Mouse (Mus musculus) cerebellum, postnatal 10 days (tissue): ENCODE measurements around the gene Gm3594.
A peak's percentile ranks its signal among the peaks of the same experiment; 100 is the strongest.
"Not testable (repeated sequence)": the region's sequence is repeated elsewhere in the genome, so short reads cannot be mapped to it uniquely, and the experiment has no call there.

Experiments used
- DNase-seq, 2 experiments: peaks; one replicate each; pipeline ENCODE4 v3.0.0; 2021; ENCODE audit warnings: mixed read lengths in 2 of 2

Gene Gm3594

GRCm38 (mm10) chr14:6444511-6444910, at the start of gene Gm3594:
Gene Gm3594, minus strand, starts transcription at chr14:6444611.
- not testable (repeated sequence) for DNase-seq

GRCm38 (mm10) chr14:6486331-6486730, 41.9 kb upstream of the Gm3594 start:
- DNase-seq = peak in 1 of 2 experiments; percentile 4

- not testable (repeated sequence) for DNase-seq
Observed at GRCm38 (mm10) chr14:6485541-6485940, 41.1 kb upstream of the Gm3594 start.

- DNase-seq = peak in 1 of 2 experiments; percentile 1
Observed at GRCm38 (mm10) chr14:6482126-6482525, 37.7 kb upstream of the Gm3594 start.

GRCm38 (mm10) chr14:6471856-6472255, 27.4 kb upstream of the Gm3594 start:
- not testable (repeated sequence) for DNase-seq

GRCm38 (mm10) chr14:6440774-6441173, 3.6 kb downstream of the Gm3594 start:
- not testable (repeated sequence) for DNase-seq

GRCm38 (mm10) chr14:6440206-6440605, 4.2 kb downstream of the Gm3594 start:
- DNase-seq = not testable (repeated sequence)

- peak; percentile 44 to 52 for DNase-seq
Observed at GRCm38 (mm10) chr14:6426766-6427165, 17.6 kb downstream of the Gm3594 start.

- peak; percentile 5 to 17 for DNase-seq
Observed at GRCm38 (mm10) chr14:6426353-6426752, 18.1 kb downstream of the Gm3594 start.

GRCm38 (mm10) chr14:6412382-6412781, 32.0 kb downstream of the Gm3594 start, which contains the start of gene Gm3591:
Gene Gm3591, minus strand, starts transcription at chr14:6412482.
- not testable (repeated sequence) for DNase-seq

- not testable (repeated sequence) for DNase-seq
Observed at GRCm38 (mm10) chr14:6390219-6390618, 54.2 kb downstream of the Gm3594 start, which contains the start of gene Gm16440. Gene Gm16440, minus strand, starts transcription at chr14:6390319.
